Mouse (Mus musculus) left cerebral cortex, postnatal 14 days (tissue): ENCODE measurements around the gene Gm597. TPM values are rescaled to one million over a fixed set of nuclear protein-coding genes. Genes with fewer than 3 reads are reported as not detected.

Experiments
- DNase-seq, 2 experiments: peaks; one replicate each; pipeline ENCODE4 v3.0.0; 2021 to 2022; ENCODE audit warnings: low spot score in 2 of 2, mixed read lengths in 1 of 2
- intact Hi-C: fragments of 180-260 bp; cut with DNase I; formaldehyde crosslinking; loops from one replicate; pipeline ENCODE4 v1.15.1; 2025
- long read RNA-seq, 2 experiments: library from polyadenylated mRNA; stranded (forward); transcript quantifications; one replicate each; pipeline ENCODE4 v2.0.0; 2021
- total RNA-seq, 2 experiments: library from RNA; stranded (reverse); gene quantifications; 2 replicates each; pipeline ENCODE4 v1.2.3; 2021

Gene Gm597
- total RNA-seq, result not detected
- long read RNA-seq, experiment 1, result 0 reads
- long read RNA-seq, experiment 2, result 0 reads

GRCm38 (mm10) chr1:28780152-28780551, at the start of gene Gm597:
Gene Gm597, minus strand, starts transcription at chr1:28780252.
- intact Hi-C loops, result no loop called here
- DNase-seq, result no peak

- intact Hi-C loops, result no loop called here
- DNase-seq, result peak in 1 of 2 experiments; percentile 21
Observed at GRCm38 (mm10) chr1:28807689-28808088, 27.6 kb upstream of the Gm597 start.

GRCm38 (mm10) chr1:28806618-28807017, 26.6 kb upstream of the Gm597 start:
- intact Hi-C loops, result no loop called here
- peak in 1 of 2 experiments; percentile 6 for DNase-seq

GRCm38 (mm10) chr1:28800881-28801280, 20.8 kb upstream of the Gm597 start:
- intact Hi-C loops, result no loop called here
- DNase-seq, result no peak
